Mouse (Mus musculus) megakaryocyte, embryonic 14.5 days (primary cell): Measurements from ENCODE around the gene Cd209e.

ENCODE experiments used
- FLI1 ChIP-seq: IDR thresholded peaks from 2 replicates; pipeline ENCODE4 v1.6.1; 2012; ENCODE audit warnings: low read length, inconsistent platforms, mixed read lengths
- GATA1 ChIP-seq: IDR thresholded peaks from 3 replicates; pipeline ENCODE4 v1.6.1; 2012; ENCODE audit warnings: mixed read lengths, low read length, inconsistent platforms, borderline replicate concordance

DNA sequence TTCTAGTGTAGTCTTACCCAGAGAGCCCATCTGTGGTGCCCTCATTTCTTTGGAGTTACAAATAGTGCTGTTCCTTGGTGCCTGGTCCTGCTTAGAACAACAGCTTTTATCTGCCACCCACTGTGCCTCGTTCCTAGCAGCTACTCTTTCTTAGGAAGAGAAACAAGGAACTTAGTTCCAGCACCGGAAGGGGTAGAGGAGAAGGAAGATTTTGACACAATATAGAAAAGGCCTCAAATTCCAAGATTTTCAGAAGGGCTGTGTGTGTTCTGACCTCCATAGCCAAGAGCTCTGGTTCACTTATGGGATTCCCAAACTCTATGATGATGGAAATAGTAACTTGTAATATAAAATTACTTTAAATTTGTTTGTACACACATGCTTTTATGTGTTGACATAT lies at the start of gene Cd209e:
- TF ChIP-seq GATA1: no peak
- TF ChIP-seq FLI1: no peak
